Mouse (Mus musculus) kidney, adult 2 months (tissue): ENCODE data around the gene Rptor.

Experiments
- CTCF ChIP-seq: fragments of 200-500 bp; conservative IDR thresholded peaks from 2 replicates; pipeline ENCODE4 v1.5.1; 2011; ENCODE audit warnings: low read depth, mild to moderate bottlenecking, control low read depth, low read length, moderate library complexity, mixed read lengths; ENCODE audit not compliant: insufficient read depth, insufficient read length
- POLR2A ChIP-seq: fragments of 200-500 bp; IDR thresholded peaks from one replicate; pipeline ENCODE4 v1.6.1; 2011; ENCODE audit warnings: low read depth, low read length, control low read depth

DNA sequence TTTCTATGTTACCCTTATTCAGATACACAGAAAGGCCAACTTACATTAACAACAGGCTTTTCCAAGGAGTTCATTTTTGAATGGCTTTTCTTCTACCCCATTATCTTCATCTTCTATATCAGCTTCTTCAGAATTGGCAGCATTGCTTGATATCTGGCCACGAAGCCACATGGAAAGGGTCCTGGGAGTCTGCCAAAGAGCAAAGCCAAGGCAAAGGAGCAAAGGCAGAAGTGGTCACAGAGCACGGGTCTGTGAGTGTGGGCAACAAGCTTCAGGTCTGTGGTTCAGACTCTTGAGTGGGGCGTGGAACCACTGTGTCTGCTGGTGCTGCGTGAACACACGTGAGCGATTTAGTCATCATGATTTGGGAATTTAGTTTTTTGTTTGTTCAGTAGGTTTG, 223.1 kb downstream of the Rptor start:
- TF ChIP-seq CTCF (no peak), POLR2A (no peak)
